Mouse (Mus musculus) heart, embryonic 15.5 days (tissue): ENCODE results near the gene Bag3. TPM values are rescaled to one million over a fixed set of nuclear protein-coding genes. Genes with fewer than 3 reads are reported as not detected.
"Not testable (repeated sequence)": the region's sequence is repeated elsewhere in the genome, so short reads cannot be mapped to it uniquely, and the experiment has no call there.

ENCODE experiments used
- ATAC-seq: fragments of 200-750 bp; cut with Nextera tagmentation; replicated peaks from 2 replicates; pipeline ENCODE4 v1.8.0; 2017; ENCODE audit warnings: low read depth, moderate TSS enrichment; ENCODE audit not compliant: insufficient number of reproducible peaks, insufficient read depth, low FRiP score
- H3K27ac ChIP-seq: fragments of 300-500 bp; sonication (generic); 2 replicates; pipeline ENCODE4 v1.5.1; 2015; ENCODE audit warnings: mild to moderate bottlenecking, inconsistent platforms
- H3K27me3 ChIP-seq: fragments of 300-500 bp; sonication (generic); 2 replicates; pipeline ENCODE4 v1.6.1; 2015; ENCODE audit warnings: inconsistent platforms
- H3K36me3 ChIP-seq: fragments of 300-500 bp; sonication (generic); 2 replicates; pipeline ENCODE4 v1.6.1; 2015; ENCODE audit warnings: mild to moderate bottlenecking, inconsistent platforms
- H3K4me1 ChIP-seq: fragments of 300-500 bp; sonication (generic); replicated peaks from 2 replicates; pipeline ENCODE4 v1.6.1; 2015; ENCODE audit warnings: inconsistent platforms
- H3K4me2 ChIP-seq: fragments of 300-500 bp; sonication (generic); 2 replicates; pipeline ENCODE4 v1.6.1; 2015; ENCODE audit warnings: inconsistent platforms, mild to moderate bottlenecking, moderate library complexity
- H3K4me3 ChIP-seq: fragments of 300-500 bp; sonication (generic); 2 replicates; pipeline ENCODE4 v1.5.1; 2015; ENCODE audit warnings: mild to moderate bottlenecking, inconsistent platforms
- H3K9ac ChIP-seq: fragments of 300-500 bp; sonication (generic); 2 replicates; pipeline ENCODE4 v1.6.1; 2015; ENCODE audit warnings: mild to moderate bottlenecking, inconsistent platforms
- H3K9me3 ChIP-seq: fragments of 300-500 bp; sonication (generic); replicated peaks from 2 replicates; pipeline ENCODE4 v1.6.1; 2016; ENCODE audit warnings: inconsistent platforms
- WGBS: fragments of 180-500 bp; shearing (Covaris S2); methylation state at CpG from one replicate; pipeline ENCODE4 v1.1.7; 2015; ENCODE audit warnings: mixed read lengths; 5-methylcytosine and 5-hydroxymethylcytosine counted together
- polyA plus RNA-seq: library from polyadenylated mRNA; unstranded; fragments of >200 nt; fragmentation: Nextera tagmentation; extraction: Ambion mirVana; gene quantifications from 2 replicates; pipeline ENCODE4 v1.2.1, GENCODE M21; 2015

The Bag3 gene
- polyA plus RNA-seq, 1 experiment from 2014 or later = 29.0 TPM

GRCm38 (mm10) chr7:128569429-128569828, 46.0 kb downstream of the Bag3 start:
- WGBS = 89% methylated on average over 2 of the region's 2 CpGs
- not testable (repeated sequence) for ATAC-seq, H3K4me2 ChIP-seq, H3K4me3 ChIP-seq, H3K27ac ChIP-seq, H3K27me3 ChIP-seq, H3K9ac ChIP-seq, H3K9me3 ChIP-seq, H3K4me1 ChIP-seq, H3K36me3 ChIP-seq

DNA sequence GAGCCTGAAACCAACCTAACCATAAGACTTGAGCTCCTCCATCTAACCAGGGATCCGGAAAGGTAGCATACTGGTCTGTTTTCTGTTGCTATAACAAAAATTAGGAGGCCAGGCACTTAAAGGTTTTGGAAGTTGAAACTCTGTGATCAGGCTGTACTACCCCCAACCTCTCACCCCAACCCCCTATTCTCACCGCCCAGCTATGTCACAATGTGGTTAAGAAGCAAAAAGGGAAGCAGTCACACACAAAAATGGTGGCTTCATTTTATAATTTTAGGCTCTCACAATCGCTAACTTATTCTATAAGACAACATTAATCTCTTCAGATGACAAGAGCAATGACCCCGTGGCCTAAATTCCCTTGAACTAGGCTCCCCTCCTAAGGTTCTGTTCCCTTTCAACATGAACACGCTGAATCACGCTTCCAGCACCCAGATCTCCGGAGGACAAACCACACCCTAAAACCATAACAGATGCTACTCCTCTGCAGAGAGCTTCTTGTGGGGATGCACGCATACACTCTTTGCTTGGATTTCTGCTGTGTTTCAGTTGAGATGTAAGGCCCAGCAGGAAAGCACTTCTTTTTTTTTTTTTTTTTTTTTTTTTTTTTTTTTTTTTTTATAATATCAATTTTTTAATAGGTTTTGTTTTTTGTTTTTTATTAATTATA, 46.7 kb downstream of the Bag3 start:
- WGBS = 81% methylated on average over 8 of the region's 8 CpGs
- Histone ChIP-seq H3K9me3 (no peaks in the 10 kb centered on the region), H3K4me3 (no peak overlapping the region), H3K36me3 (no peaks in the 10 kb centered on the region), H3K4me1 (no peaks in the 10 kb centered on the region), H3K27me3 (no peaks in the 10 kb centered on the region), H3K4me2 (no peak overlapping the region), H3K27ac (no peak overlapping the region), H3K9ac (no peak overlapping the region)
- no peak for ATAC-seq

DNA sequence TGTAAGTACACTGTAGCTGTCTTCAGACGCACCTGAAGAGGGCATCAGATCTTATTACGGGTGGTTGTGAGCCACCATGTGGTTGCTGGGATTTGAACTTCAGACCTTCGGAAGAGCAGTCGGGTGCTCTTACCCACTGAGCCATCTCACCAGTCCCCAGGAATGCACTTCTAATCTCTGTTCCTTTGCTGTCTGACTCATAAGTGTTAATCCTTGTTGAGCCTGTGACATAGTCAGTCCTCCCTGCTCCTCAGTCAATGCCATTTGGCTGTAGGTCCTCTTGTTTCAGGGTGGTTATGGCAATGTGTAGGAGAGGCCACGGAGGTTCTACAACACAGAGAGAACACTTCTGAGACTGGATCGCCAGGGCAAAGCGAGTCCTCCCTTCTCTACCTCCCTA, 47.2 kb downstream of the Bag3 start:
- not testable (repeated sequence) for H3K4me2 ChIP-seq, H3K9ac ChIP-seq, H3K36me3 ChIP-seq, H3K27me3 ChIP-seq, H3K4me3 ChIP-seq, H3K9me3 ChIP-seq, ATAC-seq, H3K27ac ChIP-seq, H3K4me1 ChIP-seq
- 87% methylated on average over 7 of the region's 7 CpGs for WGBS

DNA sequence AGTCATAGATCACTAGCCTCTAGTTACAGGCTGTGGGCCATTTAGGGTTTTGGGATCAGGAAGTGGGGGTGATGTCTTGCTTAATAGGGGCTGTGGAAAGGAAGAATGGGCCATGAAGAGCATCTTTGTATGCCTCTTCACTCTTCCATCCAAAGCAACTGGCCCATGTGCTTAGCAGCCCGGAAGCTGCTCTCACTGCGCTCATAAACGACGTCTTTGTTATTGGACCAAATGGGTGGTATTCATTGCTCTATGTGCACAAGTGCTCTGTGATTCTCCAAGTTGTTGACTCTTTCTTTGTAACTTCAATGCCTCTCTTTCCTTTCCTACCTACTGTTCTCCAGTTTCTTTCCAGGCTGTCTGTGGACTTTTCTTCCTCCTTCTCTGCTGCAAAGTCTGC, 48.6 kb downstream of the Bag3 start:
- no peaks in the 10 kb centered on the region for H3K27me3 ChIP-seq
- ATAC-seq = no peak
- H3K36me3 ChIP-seq = no peaks in the 10 kb centered on the region
- H3K4me1 ChIP-seq = no peaks in the 10 kb centered on the region
- no peak overlapping the region for H3K4me3 ChIP-seq
- no peak overlapping the region for H3K27ac ChIP-seq
- no peak overlapping the region for H3K9ac ChIP-seq
- no peaks in the 10 kb centered on the region for H3K9me3 ChIP-seq
- 78% methylated on average over 4 of the region's 4 CpGs for WGBS
- no peak overlapping the region for H3K4me2 ChIP-seq

GRCm38 (mm10) chr7:128575211-128575610, 51.8 kb downstream of the Bag3 start:
- no peaks in the 10 kb centered on the region for H3K4me1 ChIP-seq
- H3K36me3 ChIP-seq = no peaks in the 10 kb centered on the region
- ATAC-seq = no peak
- no peaks in the 10 kb centered on the region for H3K27me3 ChIP-seq
- H3K4me2 ChIP-seq = no peak overlapping the region
- WGBS = 88% methylated on average over 5 of the region's 5 CpGs
- no peak overlapping the region for H3K9ac ChIP-seq
- H3K4me3 ChIP-seq = no peak overlapping the region
- no peaks in the 10 kb centered on the region for H3K9me3 ChIP-seq
- H3K27ac ChIP-seq = no peak overlapping the region

DNA sequence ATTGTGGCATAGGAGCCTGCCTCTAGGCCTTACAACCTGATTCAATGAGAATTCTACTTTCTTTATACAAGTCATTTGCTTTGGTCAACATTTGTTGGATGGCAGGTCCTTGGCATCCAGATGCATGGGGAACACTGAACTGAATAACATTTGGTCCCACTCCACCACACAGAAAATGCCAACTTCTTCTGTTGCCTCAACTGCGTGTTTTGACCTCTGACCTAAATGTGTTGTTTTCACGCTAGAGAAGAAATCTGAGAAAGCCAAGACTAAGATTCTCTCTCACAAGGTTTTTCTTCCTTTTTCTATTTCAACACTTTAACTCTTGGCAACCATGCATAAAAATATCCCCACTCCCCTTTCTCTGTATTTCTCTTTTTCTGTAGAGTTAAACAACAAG, 52.4 kb downstream of the Bag3 start:
- no peak overlapping the region for H3K27ac ChIP-seq
- H3K4me3 ChIP-seq = no peak overlapping the region
- H3K4me1 ChIP-seq = no peaks in the 10 kb centered on the region
- no peaks in the 10 kb centered on the region for H3K36me3 ChIP-seq
- no peaks in the 10 kb centered on the region for H3K27me3 ChIP-seq
- no peak overlapping the region for H3K4me2 ChIP-seq
- no peaks in the 10 kb centered on the region for H3K9me3 ChIP-seq
- WGBS = 67% methylated on average over 2 of the region's 2 CpGs
- no peak for ATAC-seq
- H3K9ac ChIP-seq = no peak overlapping the region

DNA sequence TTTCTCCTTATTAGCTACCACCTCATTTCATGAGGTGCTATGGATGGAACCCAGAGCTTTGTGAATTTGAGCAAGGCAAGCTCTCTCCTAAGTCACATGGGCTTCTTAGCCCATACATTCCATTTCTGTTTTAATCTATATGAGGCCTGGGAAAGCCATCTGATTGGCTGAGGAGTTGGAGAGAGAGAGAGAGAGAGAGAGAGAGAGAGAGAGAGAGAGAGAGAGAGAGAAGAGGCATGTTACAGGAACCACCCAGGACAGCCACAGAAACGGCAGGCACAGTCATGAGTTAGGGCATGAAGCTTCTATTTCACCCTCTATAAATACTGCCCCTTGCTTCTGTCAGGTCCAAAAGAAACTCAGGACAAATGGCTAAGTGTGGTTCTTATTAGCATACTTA, 54.2 kb downstream of the Bag3 start:
- Histone ChIP-seq H3K4me2 (no peak overlapping the region), H3K4me1 (peaks cover 10% of the 10 kb centered on the region), H3K36me3 (no peaks in the 10 kb centered on the region), H3K4me3 (no peak overlapping the region), H3K9me3 (no peaks in the 10 kb centered on the region), H3K9ac (no peak overlapping the region), H3K27me3 (no peaks in the 10 kb centered on the region), H3K27ac (no peak overlapping the region)
- 29% methylated on average over 1 of the region's 1 CpGs for whole genome bisulfite sequencing
- no peak for ATAC-seq

DNA sequence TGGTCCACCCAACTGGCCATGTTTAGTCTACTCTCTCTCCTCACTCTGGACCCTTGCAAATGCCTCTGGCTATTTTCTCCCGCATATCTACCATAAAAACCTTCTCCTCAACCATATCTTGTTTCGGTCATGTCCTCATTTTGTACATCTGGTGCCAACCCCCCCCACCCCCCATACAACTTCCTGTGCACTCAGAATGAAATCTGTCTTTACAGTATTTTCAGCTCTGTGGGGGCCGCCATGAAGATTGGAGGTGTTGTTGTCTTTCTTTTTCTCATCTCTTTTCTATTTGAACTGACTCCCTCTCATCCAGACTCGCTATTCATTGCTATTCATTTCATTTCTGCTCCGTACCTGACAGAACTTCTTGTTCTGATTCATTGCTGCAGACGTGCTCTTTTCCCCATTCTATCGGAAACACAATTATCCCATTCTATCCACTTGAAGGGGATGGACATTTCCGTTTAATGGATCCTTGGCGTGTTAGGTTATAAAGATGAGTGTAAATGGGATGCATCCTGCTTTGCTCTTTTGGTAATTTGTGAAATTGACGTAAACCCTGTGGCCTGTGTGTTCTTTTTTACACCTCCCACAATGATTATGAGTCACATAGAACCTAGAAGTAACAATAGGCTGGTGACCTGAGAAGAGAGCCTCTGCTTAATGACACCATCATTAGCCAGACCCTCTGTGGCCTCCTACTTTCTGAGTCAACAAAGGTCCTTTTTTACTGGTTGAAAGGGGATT, 55.0 kb downstream of the Bag3 start:
- H3K36me3 ChIP-seq = no peaks in the 10 kb centered on the region
- H3K9ac ChIP-seq = no peak overlapping the region

GRCm38 (mm10) chr7:128579381-128579780, 56.0 kb downstream of the Bag3 start:
- no peak overlapping the region for H3K9ac ChIP-seq
- H3K27me3 ChIP-seq = no peaks in the 10 kb centered on the region
- H3K4me2 ChIP-seq = no peak overlapping the region
- 75% methylated on average over 2 of the region's 2 CpGs for WGBS
- no peak overlapping the region for H3K4me3 ChIP-seq
- peaks cover 18% of the 10 kb centered on the region for H3K4me1 ChIP-seq
- ATAC-seq = no peak
- no peak overlapping the region for H3K27ac ChIP-seq
- H3K36me3 ChIP-seq = no peaks in the 10 kb centered on the region
- no peaks in the 10 kb centered on the region for H3K9me3 ChIP-seq

More for the DNA sequence above, 55.0 kb downstream of the Bag3 start:
- H3K27me3 ChIP-seq = no peaks in the 10 kb centered on the region
- ATAC-seq = no peak
- no peaks in the 10 kb centered on the region for H3K9me3 ChIP-seq
- H3K4me2 ChIP-seq = no peak overlapping the region
- peaks cover 17% of the 10 kb centered on the region for H3K4me1 ChIP-seq
- H3K27ac ChIP-seq = no peak overlapping the region
- H3K4me3 ChIP-seq = no peak overlapping the region
- WGBS = 80% methylated on average over 10 of the region's 10 CpGs

- WGBS = 88% methylated on average over 6 of the region's 6 CpGs
These were observed 56.9 kb downstream of the Bag3 start for GRCm38 (mm10) chr7:128580318-128580717.

DNA sequence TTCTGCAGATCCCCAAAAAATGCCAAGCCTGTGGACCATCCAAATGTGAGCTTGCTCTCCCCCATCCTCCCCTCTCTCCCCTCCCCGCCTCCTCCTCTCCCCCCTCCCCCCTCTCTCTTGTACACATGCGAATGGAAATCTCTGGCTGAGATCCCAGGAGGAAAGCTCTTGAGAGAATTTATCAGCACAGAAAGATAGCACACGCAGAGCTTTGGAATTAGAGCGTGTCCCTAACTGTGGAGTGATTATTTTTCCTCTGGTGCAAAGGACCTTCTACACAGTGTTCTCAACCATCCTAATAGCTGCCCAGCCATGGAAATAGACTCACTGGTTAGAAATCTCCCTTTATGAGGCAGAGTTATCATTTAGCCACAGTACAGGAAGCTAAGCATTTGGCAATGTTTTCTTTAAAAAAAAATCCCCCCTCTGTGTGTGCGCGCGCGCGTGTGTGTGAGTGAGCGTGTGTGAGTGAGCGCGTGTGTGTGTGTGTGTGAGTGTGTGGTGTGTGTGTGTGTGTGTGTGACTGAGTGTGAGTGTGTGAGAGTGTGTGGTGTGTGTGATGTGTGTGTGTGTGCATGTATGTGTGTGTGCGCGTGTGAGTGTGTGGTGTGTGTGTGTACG, 58.6 kb downstream of the Bag3 start:
- Histone ChIP-seq H3K4me3 (no peak overlapping the region), H3K9me3 (no peaks in the 10 kb centered on the region), H3K4me1 (peaks cover 18% of the 10 kb centered on the region), H3K27me3 (no peaks in the 10 kb centered on the region), H3K27ac (peak overlapping the region; percentile 71), H3K9ac (no peak overlapping the region), H3K4me2 (no peak overlapping the region), H3K36me3 (no peaks in the 10 kb centered on the region)
- peak; percentile 57 for ATAC-seq
- WGBS = 66% methylated on average over 15 of the region's 15 CpGs

More at GRCm38 (mm10) chr7:128580318-128580717, 56.9 kb downstream of the Bag3 start:
- no peaks in the 10 kb centered on the region for H3K9me3 ChIP-seq
- no peak for ATAC-seq
- no peak overlapping the region for H3K9ac ChIP-seq
- H3K27ac ChIP-seq = no peak overlapping the region
- H3K4me3 ChIP-seq = no peak overlapping the region
- H3K4me1 ChIP-seq = peaks cover 18% of the 10 kb centered on the region
- H3K4me2 ChIP-seq = no peak overlapping the region
- H3K27me3 ChIP-seq = no peaks in the 10 kb centered on the region
- no peaks in the 10 kb centered on the region for H3K36me3 ChIP-seq
